Mouse (Mus musculus) cortical plate, adult 2 months (tissue): ENCODE measurements around the gene Mcrip1. TPM values are rescaled to one million over a fixed set of nuclear protein-coding genes. Genes with fewer than 3 reads are reported as not detected.

Experiments used
- H3K27ac ChIP-seq: fragments of 200-500 bp; 2 replicates; pipeline ENCODE4 v1.5.1; 2012; ENCODE audit warnings: low read length, control low read depth, inconsistent platforms; ENCODE audit not compliant: insufficient read depth
- H3K4me1 ChIP-seq: fragments of 200-500 bp; 2 replicates; pipeline ENCODE4 v1.6.1; 2011; ENCODE audit warnings: low read length; ENCODE audit not compliant: control insufficient read depth, insufficient read depth
- H3K4me3 ChIP-seq: fragments of 200-500 bp; 2 replicates; pipeline ENCODE4 v1.5.1; 2011; ENCODE audit warnings: mild to moderate bottlenecking, low read length, control low read depth; ENCODE audit not compliant: insufficient read depth
- CTCF ChIP-seq: fragments of 200-500 bp; IDR thresholded peaks from 2 replicates; pipeline ENCODE4 v1.5.1; 2011; ENCODE audit warnings: mild to moderate bottlenecking, control low read depth, low read length; ENCODE audit not compliant: insufficient read depth; ENCODE audit errors: extremely low read depth
- POLR2A ChIP-seq: fragments of 200-500 bp; IDR thresholded peaks from 2 replicates; pipeline ENCODE4 v1.6.1; 2011; ENCODE audit warnings: mild to moderate bottlenecking, low read length, control low read depth; ENCODE audit not compliant: insufficient read depth; ENCODE audit errors: extremely low read depth
- polyA plus RNA-seq: library from polyadenylated mRNA; depleted of rRNA; stranded (reverse); fragments of >200 nt; gene quantifications from 2 replicates; pipeline ENCODE4 v1.2.3, GENCODE M21; 2012; rRNA removed

Mcrip1 gene
- polyA plus RNA-seq, 1 experiment, result 160 TPM

- no peak overlapping the region for H3K27ac ChIP-seq
- TF ChIP-seq POLR2A (no peak), CTCF (no peak)
- H3K4me1 ChIP-seq, result peaks cover 3% of the 10 kb centered on the region
Measured at GRCm38 (mm10) chr11:120493911-120494310, 55.6 kb downstream of the Mcrip1 start.

GRCm38 (mm10) chr11:120493351-120493750 is 56.2 kb downstream of the Mcrip1 start:
- H3K4me1 ChIP-seq, result peaks cover 3% of the 10 kb centered on the region
- TF ChIP-seq POLR2A (no peak), CTCF (no peak)
- no peak overlapping the region for H3K4me3 ChIP-seq
- no peak overlapping the region for H3K27ac ChIP-seq

More at GRCm38 (mm10) chr11:120493911-120494310, 55.6 kb downstream of the Mcrip1 start:
- H3K4me3 ChIP-seq, result no peak overlapping the region

Other genes starting within 250 kb of the Mcrip1 start
- gene Actg1, start 201.2 kb downstream of the Mcrip1 start, polyA plus RNA-seq, result 1,064 and 1,106 TPM in 2 replicates
- gene Fscn2, start 188.2 kb downstream of the Mcrip1 start, polyA plus RNA-seq, result 0.28 and 0.67 TPM in 2 replicates
- gene Faap100, start 171.0 kb downstream of the Mcrip1 start, polyA plus RNA-seq, result 22.8 and 23.9 TPM in 2 replicates
- gene Nploc4, start 112.0 kb downstream of the Mcrip1 start, polyA plus RNA-seq, result 62.0 and 62.7 TPM in 2 replicates
- 0.15 TPM in 1 of 2 replicates, not detected in the other for gene Tspan10, start 107.1 kb downstream of the Mcrip1 start, polyA plus RNA-seq
- 0.59 and 0.81 TPM in 2 replicates for gene Pde6g, start 96.2 kb downstream of the Mcrip1 start, polyA plus RNA-seq
- gene Oxld1, start 91.7 kb downstream of the Mcrip1 start, polyA plus RNA-seq, result 15.0 and 17.4 TPM in 2 replicates
- gene Ccdc137, start 91.6 kb downstream of the Mcrip1 start, polyA plus RNA-seq, result 27.6 and 28.5 TPM in 2 replicates
- 46.0 and 46.2 TPM in 2 replicates for gene Arl16, start 82.1 kb downstream of the Mcrip1 start, polyA plus RNA-seq
- gene Mrpl12, start 65.1 kb downstream of the Mcrip1 start, polyA plus RNA-seq, result 96.3 and 96.6 TPM in 2 replicates
- 29.0 and 30.0 TPM in 2 replicates for gene Slc25a10, start 57.9 kb downstream of the Mcrip1 start, polyA plus RNA-seq
- 0.13 TPM in 2 replicates for gene Gcgr, start 19.0 kb downstream of the Mcrip1 start, polyA plus RNA-seq
- not detected in 2 replicates for gene Ppp1r27, start 1.4 kb upstream of the Mcrip1 start, polyA plus RNA-seq
- 88.9 and 91.2 TPM in 2 replicates for gene P4hb, start 23.5 kb upstream of the Mcrip1 start, polyA plus RNA-seq
- gene Arhgdia, start 31.9 kb upstream of the Mcrip1 start, polyA plus RNA-seq, result 416 and 442 TPM in 2 replicates
- gene Alyref, start 48.6 kb upstream of the Mcrip1 start, polyA plus RNA-seq, result 42.1 and 46.9 TPM in 2 replicates
- 148 and 161 TPM in 2 replicates for gene Anapc11, start 48.7 kb upstream of the Mcrip1 start, polyA plus RNA-seq
- gene Npb, start 58.8 kb upstream of the Mcrip1 start, polyA plus RNA-seq, result 0.58 and 1.1 TPM in 2 replicates
- 281 and 289 TPM in 2 replicates for gene Pcyt2, start 68.2 kb upstream of the Mcrip1 start, polyA plus RNA-seq
- gene Sirt7, start 75.5 kb upstream of the Mcrip1 start, polyA plus RNA-seq, result 98.2 and 105 TPM in 2 replicates
- 83.7 and 83.9 TPM in 2 replicates for gene Mafg, start 83.9 kb upstream of the Mcrip1 start, polyA plus RNA-seq
- gene Pycr1, start 94.0 kb upstream of the Mcrip1 start, polyA plus RNA-seq, result 2.2 and 3.6 TPM in 2 replicates
- gene Myadml2, start 98.4 kb upstream of the Mcrip1 start, polyA plus RNA-seq, result 3.4 and 3.6 TPM in 2 replicates
- gene Notum, start 111.4 kb upstream of the Mcrip1 start, polyA plus RNA-seq, result 6.8 and 7.1 TPM in 2 replicates
- gene Aspscr1, start 123.2 kb upstream of the Mcrip1 start, polyA plus RNA-seq, result 46.2 and 46.8 TPM in 2 replicates
- 36.2 and 40.2 TPM in 2 replicates for gene Cenpx, start 164.0 kb upstream of the Mcrip1 start, polyA plus RNA-seq
- 114 and 137 TPM in 2 replicates for gene Lrrc45, start 164.2 kb upstream of the Mcrip1 start, polyA plus RNA-seq
- gene Rac3, start 171.7 kb upstream of the Mcrip1 start, polyA plus RNA-seq, result 60.4 and 72.2 TPM in 2 replicates
- 20.5 and 21.3 TPM in 2 replicates for gene Dcxr, start 177.6 kb upstream of the Mcrip1 start, polyA plus RNA-seq
- 4.6 and 4.9 TPM in 2 replicates for gene Cbr2, start 182.4 kb upstream of the Mcrip1 start, polyA plus RNA-seq
- gene Hmga1b, start 213.1 kb upstream of the Mcrip1 start, polyA plus RNA-seq, result 1.4 and 2.8 TPM in 2 replicates
- gene Rfng, start 234.5 kb upstream of the Mcrip1 start, polyA plus RNA-seq, result 98.9 and 103 TPM in 2 replicates
- 223 and 224 TPM in 2 replicates for gene Gps1, start 234.5 kb upstream of the Mcrip1 start, polyA plus RNA-seq
- gene Dus1l, start 246.7 kb upstream of the Mcrip1 start, polyA plus RNA-seq, result 49.8 and 51.3 TPM in 2 replicates